Mouse (Mus musculus) neural tube, embryonic 13.5 days (tissue): Measurements from ENCODE around the gene Rprd1b. TPM values are rescaled to one million over a fixed set of nuclear protein-coding genes. Genes with fewer than 3 reads are reported as not detected.
A peak's percentile ranks its signal among the peaks of the same experiment; 100 is the strongest.

Experiments
- ATAC-seq: fragments of 200-750 bp; cut with Nextera tagmentation; 2 replicates; pipeline ENCODE4 v1.8.0; 2017; ENCODE audit warnings: low read depth, mild to moderate bottlenecking, moderate TSS enrichment, moderate library complexity
- H3K27ac ChIP-seq: fragments of 300-500 bp; sonication (generic); replicated peaks from 2 replicates; pipeline ENCODE4 v1.5.1; 2015; ENCODE audit warnings: moderate library complexity, mild to moderate bottlenecking, inconsistent platforms
- H3K27me3 ChIP-seq: fragments of 300-500 bp; sonication (generic); 2 replicates; pipeline ENCODE4 v1.6.1; 2015; ENCODE audit warnings: mild to moderate bottlenecking, inconsistent platforms
- H3K36me3 ChIP-seq: fragments of 300-500 bp; sonication (generic); 2 replicates; pipeline ENCODE4 v1.6.1; 2015; ENCODE audit warnings: mild to moderate bottlenecking, inconsistent platforms
- H3K4me1 ChIP-seq: fragments of 300-500 bp; sonication (generic); replicated peaks from 2 replicates; pipeline ENCODE4 v1.6.1; 2015; ENCODE audit warnings: inconsistent platforms
- H3K4me2 ChIP-seq: fragments of 300-500 bp; sonication (generic); 2 replicates; pipeline ENCODE4 v1.6.1; 2015; ENCODE audit warnings: inconsistent platforms, mild to moderate bottlenecking, moderate library complexity
- H3K4me3 ChIP-seq: fragments of 300-500 bp; sonication (generic); 2 replicates; pipeline ENCODE4 v1.5.1; 2015; ENCODE audit warnings: mild to moderate bottlenecking, inconsistent platforms
- H3K9ac ChIP-seq: fragments of 300-500 bp; sonication (generic); 2 replicates; pipeline ENCODE4 v1.6.1; 2015; ENCODE audit warnings: moderate library complexity, mild to moderate bottlenecking, inconsistent platforms
- H3K9me3 ChIP-seq: fragments of 300-500 bp; sonication (generic); 2 replicates; pipeline ENCODE4 v1.6.1; 2016; ENCODE audit warnings: inconsistent platforms
- WGBS: fragments of 180-500 bp; shearing (Covaris S2); methylation state at CpG from one replicate; pipeline ENCODE4 v1.1.7; 2015; 5-methylcytosine and 5-hydroxymethylcytosine counted together
- polyA plus RNA-seq: library from polyadenylated mRNA; unstranded; fragments of >200 nt; fragmentation: Nextera tagmentation; extraction: Ambion mirVana; gene quantifications from 2 replicates; pipeline ENCODE4 v1.2.1, GENCODE M21; 2015

Gene Rprd1b
- polyA plus RNA-seq, 1 experiment from 2014 or later, result 34.5 TPM

GRCm38 (mm10) chr2:158114931-158115330, 86.6 kb downstream of the Rprd1b start:
- Histone ChIP-seq H3K27me3 (no peaks in the 10 kb centered on the region), H3K4me3 (no peak overlapping the region), H3K27ac (no peak overlapping the region), H3K4me2 (no peak overlapping the region), H3K9me3 (no peaks in the 10 kb centered on the region), H3K36me3 (no peaks in the 10 kb centered on the region), H3K4me1 (0 out of 2 replicates have a peak, but pooled peaks cover 5% of the 10 kb centered on the region), H3K9ac (no peak overlapping the region)
- ATAC-seq, result no peak
- 62% methylated on average over 5 of the region's 5 CpGs for WGBS

- Histone ChIP-seq H3K27me3 (no peaks in the 10 kb centered on the region), H3K4me1 (0 out of 2 replicates have a peak, but pooled peaks cover 5% of the 10 kb centered on the region)
- WGBS, result 90% methylated on average over 3 of the region's 3 CpGs
These were observed 87.6 kb downstream of the Rprd1b start for GRCm38 (mm10) chr2:158115838-158116453.

GRCm38 (mm10) chr2:158116653-158117052, 88.4 kb downstream of the Rprd1b start:
- peaks cover 10% of the 10 kb centered on the region for H3K4me1 ChIP-seq
- ATAC-seq, result no peak
- 60% methylated on average over 6 of the region's 6 CpGs for WGBS
- H3K36me3 ChIP-seq, result no peaks in the 10 kb centered on the region
- H3K9me3 ChIP-seq, result no peaks in the 10 kb centered on the region
- no peak overlapping the region for H3K4me3 ChIP-seq
- H3K27ac ChIP-seq, result no peak overlapping the region
- H3K4me2 ChIP-seq, result no peak overlapping the region
- no peaks in the 10 kb centered on the region for H3K27me3 ChIP-seq
- H3K9ac ChIP-seq, result no peak overlapping the region

More at GRCm38 (mm10) chr2:158115838-158116453, 87.6 kb downstream of the Rprd1b start:
- no peaks in the 10 kb centered on the region for H3K36me3 ChIP-seq
- H3K9me3 ChIP-seq, result no peaks in the 10 kb centered on the region
- H3K9ac ChIP-seq, result no peak overlapping the region
- H3K27ac ChIP-seq, result no peak overlapping the region
- no peak overlapping the region for H3K4me2 ChIP-seq
- no peak for ATAC-seq
- H3K4me3 ChIP-seq, result no peak overlapping the region

GRCm38 (mm10) chr2:158119145-158119544, 90.8 kb downstream of the Rprd1b start:
- H3K4me1 ChIP-seq, result peaks cover 10% of the 10 kb centered on the region
- H3K4me2 ChIP-seq, result no peak overlapping the region
- H3K27me3 ChIP-seq, result no peaks in the 10 kb centered on the region
- H3K9me3 ChIP-seq, result no peaks in the 10 kb centered on the region
- no peak overlapping the region for H3K27ac ChIP-seq
- no peaks in the 10 kb centered on the region for H3K36me3 ChIP-seq
- ATAC-seq, result no peak
- no peak overlapping the region for H3K4me3 ChIP-seq
- 84% methylated on average over 4 of the region's 4 CpGs for WGBS
- H3K9ac ChIP-seq, result no peak overlapping the region

GRCm38 (mm10) chr2:158120211-158120610, 91.9 kb downstream of the Rprd1b start:
- no peaks in the 10 kb centered on the region for H3K9me3 ChIP-seq
- H3K4me3 ChIP-seq, result no peak overlapping the region
- no peak for ATAC-seq
- no peaks in the 10 kb centered on the region for H3K27me3 ChIP-seq
- H3K4me1 ChIP-seq, result peaks cover 10% of the 10 kb centered on the region
- no peaks in the 10 kb centered on the region for H3K36me3 ChIP-seq
- H3K4me2 ChIP-seq, result no peak overlapping the region
- no peak overlapping the region for H3K27ac ChIP-seq
- no peak overlapping the region for H3K9ac ChIP-seq
- WGBS, result 79% methylated on average over 8 of the region's 8 CpGs

GRCm38 (mm10) chr2:158120868-158121267, 92.6 kb downstream of the Rprd1b start:
- Histone ChIP-seq H3K9me3 (no peaks in the 10 kb centered on the region), H3K4me3 (no peak overlapping the region), H3K36me3 (no peaks in the 10 kb centered on the region), H3K9ac (no peak overlapping the region), H3K27ac (no peak overlapping the region), H3K4me1 (peaks cover 10% of the 10 kb centered on the region), H3K4me2 (no peak overlapping the region), H3K27me3 (no peaks in the 10 kb centered on the region)
- WGBS, result 82% methylated on average over 3 of the region's 3 CpGs
- ATAC-seq, result no peak

- H3K36me3 ChIP-seq, result no peaks in the 10 kb centered on the region
- H3K27ac ChIP-seq, result peak overlapping the region; percentile 54; the same call in 1 of the 2 replicates
- H3K4me3 ChIP-seq, result no peak overlapping the region
- 76% methylated on average over 12 of the region's 12 CpGs for WGBS
- no peak overlapping the region for H3K4me2 ChIP-seq
- H3K9me3 ChIP-seq, result no peaks in the 10 kb centered on the region
- peaks cover 10% of the 10 kb centered on the region for H3K4me1 ChIP-seq
- H3K27me3 ChIP-seq, result no peaks in the 10 kb centered on the region
- H3K9ac ChIP-seq, result peak overlapping the region; percentile 17; the same call in 1 of the 2 replicates
- ATAC-seq, result 0 out of 2 replicates have a peak, but pooled peaks have one; percentile 23
These were observed 93.5 kb downstream of the Rprd1b start for GRCm38 (mm10) chr2:158121645-158122326.

- Histone ChIP-seq H3K9ac (no peak overlapping the region), H3K27ac (no peak overlapping the region), H3K4me1 (peaks cover 10% of the 10 kb centered on the region), H3K36me3 (no peaks in the 10 kb centered on the region), H3K27me3 (no peaks in the 10 kb centered on the region), H3K4me3 (no peak overlapping the region), H3K4me2 (no peak overlapping the region), H3K9me3 (no peaks in the 10 kb centered on the region)
- ATAC-seq, result no peak
- 85% methylated on average over 6 of the region's 6 CpGs for WGBS
These were observed 94.5 kb downstream of the Rprd1b start for GRCm38 (mm10) chr2:158122814-158123213.

GRCm38 (mm10) chr2:158127245-158127644, 98.9 kb downstream of the Rprd1b start:
- H3K27me3 ChIP-seq, result no peaks in the 10 kb centered on the region
- no peak for ATAC-seq
- no peak overlapping the region for H3K4me2 ChIP-seq
- no peaks in the 10 kb centered on the region for H3K9me3 ChIP-seq
- H3K27ac ChIP-seq, result no peak overlapping the region
- H3K4me1 ChIP-seq, result peaks cover 18% of the 10 kb centered on the region
- 88% methylated on average over 6 of the region's 6 CpGs for WGBS
- H3K4me3 ChIP-seq, result no peak overlapping the region
- no peak overlapping the region for H3K9ac ChIP-seq
- H3K36me3 ChIP-seq, result no peaks in the 10 kb centered on the region

GRCm38 (mm10) chr2:158127872-158128271, 99.6 kb downstream of the Rprd1b start:
- H3K9ac ChIP-seq, result no peak overlapping the region
- peaks cover 18% of the 10 kb centered on the region for H3K4me1 ChIP-seq
- H3K27me3 ChIP-seq, result no peaks in the 10 kb centered on the region
- ATAC-seq, result no peak
- no peak overlapping the region for H3K27ac ChIP-seq
- no peak overlapping the region for H3K4me3 ChIP-seq
- 88% methylated on average over 7 of the region's 7 CpGs for WGBS
- no peaks in the 10 kb centered on the region for H3K9me3 ChIP-seq
- no peaks in the 10 kb centered on the region for H3K36me3 ChIP-seq
- H3K4me2 ChIP-seq, result no peak overlapping the region

- no peak for ATAC-seq
- WGBS, result 84% methylated on average over 8 of the region's 8 CpGs
- no peaks in the 10 kb centered on the region for H3K9me3 ChIP-seq
- no peak overlapping the region for H3K9ac ChIP-seq
- no peaks in the 10 kb centered on the region for H3K27me3 ChIP-seq
- no peaks in the 10 kb centered on the region for H3K36me3 ChIP-seq
- H3K27ac ChIP-seq, result no peak overlapping the region
- H3K4me2 ChIP-seq, result no peak overlapping the region
- no peak overlapping the region for H3K4me3 ChIP-seq
- peaks cover 18% of the 10 kb centered on the region for H3K4me1 ChIP-seq
These were observed 100.3 kb downstream of the Rprd1b start for GRCm38 (mm10) chr2:158128461-158129130.

GRCm38 (mm10) chr2:158129291-158130002, 101.2 kb downstream of the Rprd1b start:
- WGBS, result 88% methylated on average over 16 of the region's 16 CpGs
- Histone ChIP-seq H3K36me3 (no peaks in the 10 kb centered on the region), H3K4me3 (no peak overlapping the region)

More at GRCm38 (mm10) chr2:158129291-158130002, 101.2 kb downstream of the Rprd1b start:
- ATAC-seq, result no peak
- Histone ChIP-seq H3K9me3 (no peaks in the 10 kb centered on the region), H3K9ac (no peak overlapping the region), H3K4me1 (peaks cover 18% of the 10 kb centered on the region), H3K27me3 (no peaks in the 10 kb centered on the region), H3K4me2 (no peak overlapping the region), H3K27ac (no peak overlapping the region)
